Mouse (Mus musculus) embryonic fibroblast, embryonic 13.5 days (primary cell): ENCODE data around the gene Gm20388.

Experiments
- CTCF ChIP-seq: IDR thresholded peaks from 2 replicates; pipeline ENCODE4 v1.5.1; 2011; ENCODE audit warnings: mild to moderate bottlenecking, control low read depth, low read length, moderate library complexity, borderline replicate concordance; ENCODE audit not compliant: insufficient read depth
- POLR2A ChIP-seq: IDR thresholded peaks from 2 replicates; pipeline ENCODE4 v1.6.1; 2011; ENCODE audit warnings: low read depth, mild to moderate bottlenecking, control low read depth, low read length, moderate library complexity

DNA sequence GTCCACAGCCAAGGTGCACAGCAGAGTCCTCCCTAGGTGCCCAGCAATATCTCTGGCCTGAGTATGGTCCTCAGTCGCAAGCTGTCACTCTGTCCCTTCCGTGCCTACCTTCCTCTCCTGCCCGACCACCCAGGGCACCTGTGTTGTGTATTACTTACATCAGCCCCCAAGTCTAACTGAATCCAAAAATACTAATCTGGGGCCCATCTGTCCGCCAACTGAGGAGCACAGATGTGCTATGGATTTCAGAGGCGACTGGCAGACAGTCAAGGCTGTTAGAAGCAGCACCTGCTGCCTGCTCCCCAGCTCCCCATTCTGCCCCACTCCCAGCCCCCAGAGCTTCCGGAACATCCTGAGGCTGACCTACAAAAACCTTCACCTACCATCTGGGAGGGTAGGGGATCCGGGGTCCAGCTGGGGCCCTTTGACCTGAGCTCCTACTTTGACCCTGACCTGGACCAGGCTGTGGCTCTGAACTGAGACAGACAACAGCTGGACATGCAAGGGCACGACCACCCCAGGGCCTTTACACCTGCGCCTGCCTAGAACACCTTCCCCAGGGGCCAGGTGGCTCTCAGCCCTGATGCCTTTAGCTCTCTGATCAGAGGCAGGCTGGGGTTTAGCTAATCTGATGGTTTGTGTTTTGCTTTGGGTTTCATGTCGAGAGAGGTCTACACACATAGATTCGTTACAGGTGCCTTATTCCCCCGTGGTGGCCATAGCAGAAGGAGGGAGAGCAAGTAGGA is 2801.9 kb downstream of the Gm20388 start:
- TF ChIP-seq CTCF (no peak), POLR2A (no peak)
